Mouse (Mus musculus) liver, adult 2 months (tissue): Measurements from ENCODE around the gene Ldlrad3.

Experiments used
- CTCF ChIP-seq: fragments of 200-500 bp; IDR thresholded peaks from 2 replicates; pipeline ENCODE4 v1.5.1; 2011; ENCODE audit warnings: low read depth, low read length, control low read depth
- POLR2A ChIP-seq: fragments of 200-500 bp; IDR thresholded peaks from 2 replicates; pipeline ENCODE4 v1.6.1; 2011; ENCODE audit warnings: low read length, control low read depth; ENCODE audit not compliant: insufficient read depth; ENCODE audit errors: extremely low read depth

- TF ChIP-seq CTCF (no peak), POLR2A (0 out of 2 replicates have a peak, but pooled peaks have one; percentile 12)
These were observed 72.9 kb downstream of the Ldlrad3 start for GRCm38 (mm10) chr2:102113323-102113722.
